Mouse (Mus musculus): ENCODE measurements around the gene Olfr5.

DNA sequence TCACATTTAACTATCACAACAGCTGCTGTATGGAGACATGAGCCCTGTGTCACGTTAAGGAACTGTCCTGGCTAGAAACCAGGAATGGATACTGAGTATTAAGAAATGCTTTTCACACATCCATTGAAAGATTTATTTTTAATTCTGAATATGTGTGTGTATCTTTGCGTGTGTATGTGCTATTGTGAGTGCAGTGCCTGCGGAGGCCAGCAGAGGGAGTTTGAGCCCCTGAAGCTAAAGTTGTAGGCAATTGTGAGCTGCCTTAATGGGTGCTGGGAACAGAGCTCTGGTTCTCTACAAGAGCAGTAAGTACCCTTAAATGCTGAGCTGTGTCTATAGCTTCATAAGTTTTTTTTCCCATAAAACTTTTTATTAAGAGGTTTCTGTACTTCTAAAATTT, 57.4 kb downstream of the Olfr5 start:
- TF ChIP-seq CTCF (IDR thresholded peaks at IDR 0.05; ENCODE audit: low read depth, low read length) (no peak), POLR2A (IDR thresholded peaks at IDR 0.05; ENCODE audit: borderline replicate concordance, low read depth, low read length) (no peak)
